Mouse (Mus musculus): ENCODE data around the gene Kcnq1.

The Kcnq1 gene

GRCm38 (mm10) chr7:143313572-143314319 lies 207.6 kb downstream of the Kcnq1 start:
- no peak for DNase-seq (ENCODE audit: low read depth, low spot score)

GRCm38 (mm10) chr7:143318512-143318911 lies 212.3 kb downstream of the Kcnq1 start:
- no peak for DNase-seq (ENCODE audit: low read depth, low spot score)

GRCm38 (mm10) chr7:143320367-143320766 lies 214.2 kb downstream of the Kcnq1 start:
- DNase-seq (ENCODE audit: low read depth, low spot score), result no peak

GRCm38 (mm10) chr7:143325051-143325450 lies 218.9 kb downstream of the Kcnq1 start:
- DNase-seq (ENCODE audit: low read depth, low spot score), result no peak

- DNase-seq (ENCODE audit: low read depth, low spot score), result no peak
Measured at GRCm38 (mm10) chr7:143328185-143328915, 222.2 kb downstream of the Kcnq1 start.

GRCm38 (mm10) chr7:143329110-143329810 lies 223.1 kb downstream of the Kcnq1 start:
- no peak for DNase-seq (ENCODE audit: low read depth, low spot score)

- no peak for DNase-seq (ENCODE audit: low read depth, low spot score)
Measured at GRCm38 (mm10) chr7:143333040-143333439, 226.9 kb downstream of the Kcnq1 start.

- no peak for DNase-seq (ENCODE audit: low read depth, low spot score)
Measured at GRCm38 (mm10) chr7:143333604-143334003, 227.4 kb downstream of the Kcnq1 start.

- no peak for DNase-seq (ENCODE audit: low read depth, low spot score)
Measured at GRCm38 (mm10) chr7:143338690-143339089, 232.5 kb downstream of the Kcnq1 start.

- DNase-seq (ENCODE audit: low read depth, low spot score), result no peak
Measured at GRCm38 (mm10) chr7:143340601-143341281, 234.6 kb downstream of the Kcnq1 start.

- DNase-seq (ENCODE audit: low read depth, low spot score), result no peak
Measured at GRCm38 (mm10) chr7:143341301-143341980, 235.3 kb downstream of the Kcnq1 start.

GRCm38 (mm10) chr7:143343781-143344306 lies 237.7 kb downstream of the Kcnq1 start:
- DNase-seq (ENCODE audit: low read depth, low spot score), result no peak

- no peak for DNase-seq (ENCODE audit: low read depth, low spot score)
Measured at GRCm38 (mm10) chr7:143349287-143349686, 243.1 kb downstream of the Kcnq1 start.

- DNase-seq (ENCODE audit: low read depth, low spot score), result no peak
Measured at GRCm38 (mm10) chr7:143349848-143350247, 243.7 kb downstream of the Kcnq1 start.

GRCm38 (mm10) chr7:143355831-143356230 lies 249.7 kb downstream of the Kcnq1 start:
- DNase-seq (ENCODE audit: low read depth, low spot score), result no peak

GRCm38 (mm10) chr7:143357109-143357508 lies 250.9 kb downstream of the Kcnq1 start:
- DNase-seq (ENCODE audit: low read depth, low spot score), result no peak

- no peak for DNase-seq (ENCODE audit: low read depth, low spot score)
Measured at GRCm38 (mm10) chr7:143357831-143358230, 251.7 kb downstream of the Kcnq1 start.

- DNase-seq (ENCODE audit: low read depth, low spot score), result no peak
Measured at GRCm38 (mm10) chr7:143359762-143360161, 253.6 kb downstream of the Kcnq1 start.

- DNase-seq (ENCODE audit: low read depth, low spot score), result no peak
Measured at GRCm38 (mm10) chr7:143360776-143361175, 254.6 kb downstream of the Kcnq1 start.

- no peak for DNase-seq (ENCODE audit: low read depth, low spot score)
Measured at GRCm38 (mm10) chr7:143364092-143364832, 258.1 kb downstream of the Kcnq1 start.

All from embryo, embryonic 11.5 days (tissue).